Mouse (Mus musculus) MEL (cell line): ENCODE data around the gene Slc26a9.

ENCODE experiments used
- BHLHE40 ChIP-seq: IDR thresholded peaks from 2 replicates; pipeline ENCODE4 v1.6.1; 2012; ENCODE audit warnings: low read depth, mild to moderate bottlenecking, inconsistent platforms, low read length, improper control_type of control experiment, borderline replicate concordance
- HCFC1 ChIP-seq: IDR thresholded peaks from 2 replicates; pipeline ENCODE4 v1.6.1; 2012; ENCODE audit warnings: low read depth, mild to moderate bottlenecking, inconsistent platforms, low read length, improper control_type of control experiment, moderate library complexity
- MAX ChIP-seq: IDR thresholded peaks from 2 replicates; pipeline ENCODE4 v1.6.1; 2011; ENCODE audit warnings: low read length, improper control_type of control experiment
- POLR2A ChIP-seq, 2 experiments: IDR thresholded peaks; 2 replicates each; pipeline ENCODE4 v1.6.1; 2011 to 2012; ENCODE audit warnings: low read length in 2 of 2, mild to moderate bottlenecking in 2 of 2, control low read depth in 1 of 2, improper control_type of control experiment in 1 of 2, low read depth in 1 of 2, moderate library complexity in 1 of 2; ENCODE audit not compliant: control insufficient read depth in 1 of 2, insufficient read depth in 1 of 2, poor library complexity in 1 of 2
- SIN3A ChIP-seq: IDR thresholded peaks from 2 replicates; pipeline ENCODE4 v1.6.1; 2012; ENCODE audit warnings: low read length, improper control_type of control experiment, inconsistent platforms
- SMC3 ChIP-seq: IDR thresholded peaks from 2 replicates; pipeline ENCODE4 v1.6.1; 2011; ENCODE audit warnings: low read depth, low read length, improper control_type of control experiment
- UBTF ChIP-seq: IDR thresholded peaks from 2 replicates; pipeline ENCODE4 v1.6.1; 2012; ENCODE audit warnings: low read depth, mild to moderate bottlenecking, inconsistent platforms, low read length, improper control_type of control experiment, moderate library complexity, borderline replicate concordance; ENCODE audit not compliant: insufficient read depth
- USF1 ChIP-seq: IDR thresholded peaks from 2 replicates; pipeline ENCODE4 v1.6.1; 2014; ENCODE audit warnings: low read depth, mild to moderate bottlenecking, inconsistent platforms, low read length, improper control_type of control experiment, moderate library complexity

- no peak for TF ChIP-seq POLR2A (IDR thresholded peaks at IDR 0.05; ENCODE audit: control insufficient read depth in 1 of 2, insufficient read depth in 1 of 2, low read depth in 1 of 2, low read length in 2 of 2, poor library complexity in 1 of 2)
- no peak for TF ChIP-seq SIN3A
- no peak for TF ChIP-seq UBTF
- no peak for TF ChIP-seq HCFC1
- no peak for TF ChIP-seq SMC3
- no peak for TF ChIP-seq USF1
- TF ChIP-seq BHLHE40: no peak
- TF ChIP-seq MAX: no peak
Measured at GRCm38 (mm10) chr1:131794591-131794990, 50.8 kb downstream of the Slc26a9 start.
